ENCODE assay signal across 23 mouse cellular contexts in genomic region chr6:48845086-48845485, GRCm38 (mm10). TPM values are rescaled to one million over a fixed set of nuclear protein-coding genes. Genes with fewer than 3 reads are reported as not detected.
"Had no signal": no experiment of that assay in that cellular context is flagged by ENCODE, and none has a peak within 500 bp of the region (broad histone marks: within the 10 kb centered on the region; RNA-seq: fewer than 3 reads in every experiment).

No protein-coding gene starts in this region.

- H3K9ac ChIP-seq: liver, postnatal 0 days; lung, embryonic 15.5 days; midbrain, embryonic 12.5 days; neural tube, embryonic 12.5 days had no signal

- H3K4me3 ChIP-seq: lung, embryonic 15.5 days; megakaryocyte, embryonic 14.5 days; midbrain, embryonic 12.5 days; neural tube, embryonic 12.5 days had no signal

- DNase-seq: liver, postnatal 0 days; lung, adult 2 months; lung, postnatal 14 days; lung, postnatal 36 days; midbrain, embryonic 14.5 days; retina, postnatal 1 day; right cerebral cortex, adult 18-20 months; right cerebral cortex, postnatal 25 days; right cerebral cortex, postnatal 4 days; spleen, adult 18-20 months; thymus, adult 18-20 months; thymus, postnatal 14 days; thymus, postnatal 36 days had no signal

- H3K27ac ChIP-seq: lung, embryonic 15.5 days; macrophage; midbrain, embryonic 12.5 days; neural tube, embryonic 12.5 days had no signal

- ATAC-seq: liver, postnatal 0 days; lung, postnatal 0 days had no signal

- H3K27me3 ChIP-seq: lung, embryonic 15.5 days; midbrain, embryonic 12.5 days; neural tube, embryonic 12.5 days had no signal

- H3K4me2 ChIP-seq: lung, embryonic 15.5 days; midbrain, embryonic 12.5 days; neural tube, embryonic 12.5 days had no signal

- H3K9me3 ChIP-seq: lung, embryonic 15.5 days; megakaryocyte, embryonic 14.5 days; midbrain, embryonic 12.5 days; neural tube, embryonic 12.5 days had no signal

- H3K36me3 ChIP-seq: midbrain, embryonic 12.5 days; neural tube, embryonic 12.5 days had no signal

RNA-seq across cellular contexts. Expression of gene Aoc1, which starts 27.6 kb away (rescaled TPM):
- total RNA-seq: midbrain, postnatal 0 days; monocyte, adult 5-6 weeks had no signal
- polyA plus RNA-seq: macrophage; midbrain, embryonic 12.5 days; midbrain, embryonic 14.5 days; neural tube, embryonic 14.5 days; stomach, embryonic 14.5 days had no signal
